Mouse (Mus musculus): ENCODE measurements around the gene Cnst. TPM values are rescaled to one million over a fixed set of nuclear protein-coding genes. Genes with fewer than 3 reads are reported as not detected.

The Cnst gene
- polyA plus RNA-seq, 1 experiment from 2014 or later = 28.8 TPM

GRCm38 (mm10) chr1:179668013-179668805 is 122.0 kb downstream of the Cnst start, which contains the start of gene Sccpdh:
Gene Sccpdh (plus strand): TSS chr1:179668210.
- H3K27ac ChIP-seq = peak within 1 kb of the TSS; percentile 90
- peak; percentile 97 for ATAC-seq (replicated peaks)
- H3K9me3 ChIP-seq = no peaks in the 10 kb centered on the region
- H3K4me3 ChIP-seq = peak within 1 kb of the TSS; percentile 70
- peaks cover 19% of the 10 kb centered on the region for H3K4me1 ChIP-seq
- WGBS = under 1% methylated on average over 84 of the region's 84 CpGs
- H3K27me3 ChIP-seq (replicated peaks) = no peaks in the 10 kb centered on the region
- H3K4me2 ChIP-seq = peak within 1 kb of the TSS; percentile 67
- H3K36me3 ChIP-seq (replicated peaks) = no peaks in the 10 kb centered on the region
- peak within 1 kb of the TSS; percentile 83 for H3K9ac ChIP-seq

- ATAC-seq (replicated peaks) = peak; percentile 40
- H3K4me1 ChIP-seq = peaks cover 19% of the 10 kb centered on the region
- H3K27me3 ChIP-seq (replicated peaks) = no peaks in the 10 kb centered on the region
- H3K9ac ChIP-seq = peak overlapping the region; percentile 83
- peak overlapping the region; percentile 70 for H3K4me3 ChIP-seq
- H3K36me3 ChIP-seq (replicated peaks) = no peaks in the 10 kb centered on the region; the same call in 1 of the 2 replicates
- 16% methylated on average over 12 of the region's 12 CpGs for WGBS
- H3K27ac ChIP-seq = peak overlapping the region; percentile 90
- peak overlapping the region; percentile 67 for H3K4me2 ChIP-seq
- no peaks in the 10 kb centered on the region for H3K9me3 ChIP-seq
Observed at GRCm38 (mm10) chr1:179668836-179669537, 122.8 kb downstream of the Cnst start.

- Histone ChIP-seq H3K4me3 (no peak overlapping the region), H3K4me1 (peaks cover 5% of the 10 kb centered on the region), H3K27me3 (replicated peaks) (no peaks in the 10 kb centered on the region), H3K9me3 (no peaks in the 10 kb centered on the region), H3K9ac (no peak overlapping the region), H3K36me3 (replicated peaks) (peaks cover 25% of the 10 kb centered on the region), H3K27ac (no peak overlapping the region), H3K4me2 (no peak overlapping the region)
- 91% methylated on average over 3 of the region's 3 CpGs for WGBS
- no peak for ATAC-seq (replicated peaks)
Observed at GRCm38 (mm10) chr1:179674355-179674754, 128.2 kb downstream of the Cnst start.

GRCm38 (mm10) chr1:179677031-179677430 is 130.9 kb downstream of the Cnst start:
- Histone ChIP-seq H3K27ac (no peak overlapping the region), H3K36me3 (replicated peaks) (peaks cover 32% of the 10 kb centered on the region), H3K27me3 (replicated peaks) (no peaks in the 10 kb centered on the region), H3K4me1 (no peaks in the 10 kb centered on the region), H3K4me2 (no peak overlapping the region), H3K4me3 (no peak overlapping the region), H3K9ac (no peak overlapping the region), H3K9me3 (no peaks in the 10 kb centered on the region)
- 98% methylated on average over 2 of the region's 2 CpGs for WGBS
- no peak for ATAC-seq (replicated peaks)

Other genes starting within 250 kb of the Cnst start
- 23.5 and 24.8 TPM in 2 replicates for gene Smyd3, start 28.3 kb upstream of the Cnst start, polyA plus RNA-seq (2015; fragmentation: Nextera tagmentation; extraction: Ambion mirVana)
- gene Tfb2m, start 103 bp upstream of the Cnst start, polyA plus RNA-seq (2015; fragmentation: Nextera tagmentation; extraction: Ambion mirVana) = 22.7 and 25.8 TPM in 2 replicates
- 147 and 154 TPM in 2 replicates for gene Sccpdh, start 121.8 kb downstream of the Cnst start, polyA plus RNA-seq (2015; fragmentation: Nextera tagmentation; extraction: Ambion mirVana)
- not detected in 2 replicates for gene Kif28, start 198.9 kb downstream of the Cnst start, polyA plus RNA-seq (2015; fragmentation: Nextera tagmentation; extraction: Ambion mirVana)